Mouse (Mus musculus) frontal cortex, adult 2 months (tissue): ENCODE results near the gene Palm. TPM values are rescaled to one million over a fixed set of nuclear protein-coding genes. Genes with fewer than 3 reads are reported as not detected.
A peak's percentile ranks its signal among the peaks of the same experiment; 100 is the strongest.

Experiments
- DNase-seq, 2 experiments: peaks; one replicate each; pipeline ENCODE4 v3.0.0; 2022; ENCODE audit warnings: low spot score in 1 of 2; ENCODE audit errors: extremely low spot score in 1 of 2
- polyA plus RNA-seq: library from polyadenylated mRNA; depleted of rRNA; stranded (reverse); fragments of >200 nt; gene quantifications from 2 replicates; pipeline ENCODE4 v1.2.3, GENCODE M21; 2012

Palm gene
- polyA plus RNA-seq, 1 experiment = 370 TPM

DNA sequence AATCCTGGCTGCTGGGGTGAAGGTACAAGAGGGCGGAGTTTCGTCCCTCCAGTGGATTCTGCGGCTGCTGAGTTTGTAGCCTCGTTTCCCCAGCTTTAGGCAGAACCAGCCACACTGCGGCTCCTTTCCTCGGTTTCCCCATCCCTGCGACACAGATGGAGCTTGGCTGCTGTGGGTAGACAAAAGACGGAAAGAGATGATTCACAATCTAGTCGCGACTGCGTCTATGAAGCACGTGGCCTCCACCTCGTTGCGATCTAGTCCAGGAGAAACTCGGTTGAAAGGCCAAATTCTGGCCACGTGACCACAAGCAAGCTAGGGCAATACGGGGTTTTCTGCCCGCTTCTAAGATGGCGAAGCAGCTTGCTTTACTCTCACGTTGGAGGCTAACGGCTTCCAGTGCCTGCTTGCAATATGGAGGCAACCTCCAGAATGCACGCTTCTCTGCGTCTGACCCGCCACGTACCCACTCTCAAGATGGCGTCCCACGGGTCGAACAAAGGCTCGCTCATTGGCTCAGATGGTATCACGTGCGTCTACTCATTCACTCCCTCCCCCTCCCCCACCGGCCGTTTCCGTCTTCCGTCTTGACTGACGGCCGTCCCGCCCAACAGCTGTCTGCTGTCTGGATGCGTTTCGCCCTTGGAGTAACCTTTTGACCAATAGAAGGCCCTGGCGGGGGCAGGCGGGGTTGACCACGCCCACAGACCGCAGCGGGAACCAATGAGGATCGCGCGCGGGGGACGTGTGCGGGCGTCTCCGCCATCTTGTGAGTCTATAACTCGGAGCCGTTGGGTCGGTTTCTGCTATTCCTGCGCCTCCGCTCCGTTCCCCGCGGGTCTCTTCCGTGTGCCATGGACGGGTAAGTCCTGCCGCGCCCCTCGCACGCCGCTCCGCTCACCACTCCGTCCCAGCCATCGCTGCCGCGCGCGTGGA, 60.8 kb downstream of the Palm start, which contains the start of gene Ptbp1:
Ptbp1 (plus strand) TSS at position 568 of the 936 bp plus-strand sequence.
- DNase-seq = peak; percentile 99

DNA sequence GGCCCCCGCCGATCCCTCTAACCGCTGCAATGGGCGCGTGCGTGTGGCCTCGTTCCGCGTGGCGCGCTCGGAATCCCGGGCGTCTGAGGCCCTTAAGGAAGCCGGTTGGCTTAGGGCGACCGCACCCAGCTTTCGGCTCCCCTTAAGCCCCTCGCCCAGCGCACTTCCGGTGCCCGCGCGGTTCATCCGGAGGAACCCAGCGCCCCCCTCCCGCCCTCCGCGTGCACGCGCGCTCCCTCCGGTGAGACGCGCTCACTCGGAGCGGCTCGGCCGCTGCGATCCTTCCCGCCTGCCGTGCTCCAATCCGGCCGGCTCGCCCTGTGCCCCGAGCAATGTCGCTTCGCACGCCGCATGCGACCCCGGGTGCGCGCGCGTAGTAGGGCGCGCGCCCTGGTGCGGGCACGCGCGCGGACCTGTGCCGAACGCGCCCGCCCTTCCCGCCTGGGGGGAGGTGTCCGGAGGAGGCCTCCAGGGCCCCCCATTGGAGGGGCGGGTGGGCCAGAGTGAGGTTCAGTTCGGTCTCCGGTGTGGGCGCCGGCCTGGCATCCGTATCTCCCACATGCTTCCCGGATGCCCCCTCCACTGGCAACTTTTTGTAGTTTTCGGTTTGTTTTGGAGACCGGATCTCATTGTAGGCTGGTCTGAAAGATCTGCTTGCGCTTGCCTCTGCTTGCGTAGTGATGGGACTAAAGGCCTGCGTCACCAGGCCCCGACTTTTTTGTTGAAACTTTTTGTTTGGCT, 61.6 kb downstream of the Palm start:
- no peak for DNase-seq

DNA sequence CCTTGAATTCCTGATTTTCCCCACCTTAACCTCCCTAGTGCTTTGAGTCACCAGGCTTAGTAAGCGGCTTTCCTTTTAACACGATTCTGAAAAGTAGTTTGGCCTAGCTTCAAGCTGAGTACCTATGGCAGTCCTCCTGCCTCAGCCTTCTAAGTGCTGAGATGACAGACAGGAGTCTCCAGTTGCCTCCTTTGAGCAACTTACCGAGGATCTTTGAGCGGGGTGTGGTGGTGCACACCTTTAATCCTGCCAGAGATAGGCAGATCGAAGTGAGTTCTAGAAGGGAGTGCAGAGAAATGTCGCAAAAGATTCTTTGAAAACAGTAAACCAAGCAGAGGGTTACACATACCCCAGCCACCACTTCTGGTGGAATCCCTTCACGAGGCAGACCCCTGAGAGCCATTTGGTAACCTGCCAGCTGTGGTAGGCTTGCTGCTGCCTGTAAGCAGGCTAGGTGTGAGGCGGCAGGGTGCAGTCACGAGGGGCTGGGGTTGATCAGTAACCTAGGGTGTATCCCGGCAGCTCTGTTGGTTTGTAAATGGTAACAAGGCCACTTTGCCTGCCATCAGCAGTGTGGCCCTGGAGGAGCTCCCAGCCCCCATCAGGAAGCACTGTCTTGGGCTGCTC, 62.3 kb downstream of the Palm start:
- DNase-seq = no peak

DNA sequence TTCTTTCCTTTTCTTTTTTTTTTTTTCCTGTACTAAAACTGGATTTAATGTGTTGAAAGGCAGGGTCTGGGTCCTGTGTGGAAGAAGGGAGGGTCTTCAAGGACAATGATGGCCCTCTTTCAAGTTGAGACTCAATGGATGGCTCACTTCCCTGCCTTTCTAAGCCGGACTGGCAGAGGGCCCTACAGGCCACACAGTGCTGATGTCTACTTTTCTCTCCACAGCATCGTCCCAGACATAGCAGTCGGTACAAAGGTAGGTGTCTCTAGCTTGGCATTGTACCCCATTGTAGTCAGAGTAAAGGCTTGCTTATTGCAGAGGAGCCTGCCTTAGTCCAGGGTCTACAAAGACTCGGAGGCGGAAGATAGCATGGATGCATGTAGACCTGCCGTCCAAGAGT, 62.9 kb downstream of the Palm start:
- no peak for DNase-seq

DNA sequence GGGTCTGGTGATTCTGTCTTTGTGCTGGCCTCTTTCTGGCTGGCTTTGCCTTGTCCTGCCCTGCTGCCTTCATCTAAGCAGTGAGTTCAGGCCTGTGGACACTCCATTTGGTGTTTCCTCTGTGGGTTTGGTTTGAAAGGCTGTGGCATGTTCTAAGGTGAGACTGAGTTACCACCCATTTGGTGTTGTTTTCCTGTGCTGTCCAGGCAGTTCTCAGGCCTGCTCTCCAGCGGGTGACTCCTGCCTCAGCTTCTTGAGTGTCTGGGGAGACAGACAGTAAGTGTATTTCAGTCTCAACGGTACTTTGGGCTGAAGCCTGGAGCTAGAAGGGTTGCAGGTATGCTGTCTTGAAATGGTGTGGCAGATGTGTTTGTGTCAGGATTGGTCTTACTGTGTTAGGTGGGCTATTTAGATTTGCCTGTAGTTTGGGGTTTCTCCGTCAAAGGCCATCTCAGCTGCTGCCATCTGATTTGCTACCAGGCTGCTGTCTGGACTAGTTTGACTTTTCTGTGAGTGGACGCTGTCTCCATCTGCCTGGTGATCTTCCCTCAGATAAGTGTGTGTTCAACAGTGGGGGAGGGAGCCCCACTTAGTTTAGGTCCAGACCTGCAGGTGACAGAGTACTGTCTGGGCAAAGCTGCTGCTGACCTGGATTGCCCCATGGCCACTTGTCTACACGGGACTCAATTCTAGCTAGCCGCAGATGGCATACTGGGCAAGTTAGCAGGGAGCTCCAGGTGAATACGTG, 63.5 kb downstream of the Palm start:
- DNase-seq = no peak

DNA sequence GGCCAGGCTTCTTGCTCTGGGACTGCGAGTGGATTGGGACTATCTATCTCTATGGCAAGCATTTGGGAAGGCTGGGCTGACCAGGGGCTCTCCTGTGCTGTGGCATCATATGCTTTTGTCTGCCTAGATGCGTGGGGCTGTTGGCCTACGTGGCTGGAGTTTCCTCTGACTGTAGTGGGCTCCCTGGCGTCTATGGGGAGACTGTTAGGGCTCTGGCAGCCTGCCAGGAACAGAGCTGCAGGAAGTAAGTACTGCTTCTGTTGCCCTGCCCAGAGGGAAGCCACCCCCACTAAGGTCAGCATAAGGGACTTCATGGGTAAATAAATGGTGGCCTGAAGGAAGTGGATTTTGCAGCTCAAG, 64.1 kb downstream of the Palm start:
- DNase-seq = no peak

DNA sequence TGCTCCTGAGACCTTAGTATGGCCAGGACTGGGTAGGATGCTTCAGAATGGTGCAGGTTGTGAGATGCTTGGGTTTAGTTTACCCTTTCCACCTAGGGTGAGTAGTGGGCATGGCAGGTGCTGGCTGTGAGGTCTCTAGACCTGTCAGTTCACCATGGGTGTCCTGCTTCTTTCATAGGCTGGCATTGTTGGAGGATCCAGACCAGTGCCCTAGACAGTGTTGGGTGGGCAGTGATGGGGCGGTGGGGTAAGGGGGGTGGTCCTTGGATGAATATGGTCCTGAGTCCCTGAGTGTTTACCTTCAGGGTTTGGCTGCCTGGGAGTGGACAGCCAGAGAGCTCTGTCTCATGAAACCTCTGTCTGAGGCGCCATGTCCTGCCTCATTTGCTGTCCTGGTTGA, 64.5 kb downstream of the Palm start:
- no peak for DNase-seq

DNA sequence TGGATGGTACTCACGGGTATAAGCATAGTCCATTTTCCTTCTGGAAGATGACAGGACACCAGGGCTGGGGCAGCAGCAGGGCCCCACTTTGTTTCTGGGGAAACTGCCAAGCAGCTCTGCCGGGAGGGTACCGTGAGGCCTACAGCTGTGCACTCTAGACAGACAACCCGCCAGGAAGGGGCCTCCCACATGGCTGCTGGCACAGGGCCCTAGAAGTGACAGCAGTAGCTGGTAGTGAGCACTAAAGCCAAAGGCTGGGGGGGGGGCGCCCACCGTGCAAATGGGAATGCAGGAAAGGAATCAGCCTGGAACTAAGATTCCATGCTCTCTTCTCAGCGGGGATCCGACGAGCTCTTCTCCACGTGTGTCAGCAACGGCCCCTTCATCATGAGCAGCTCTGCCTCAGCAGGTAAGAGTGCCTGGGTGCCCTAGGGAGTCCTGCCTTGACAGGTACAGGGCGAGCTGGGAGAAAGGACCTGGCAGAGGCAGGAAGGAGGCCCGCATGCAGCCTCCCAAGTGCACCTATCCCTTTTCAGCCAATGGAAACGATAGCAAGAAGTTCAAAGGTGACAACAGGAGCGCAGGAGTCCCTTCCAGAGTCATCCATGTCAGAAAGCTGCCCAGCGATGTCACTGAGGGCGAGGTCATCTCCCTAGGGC, 65.2 kb downstream of the Palm start:
- DNase-seq = peak; percentile 71 to 82

DNA sequence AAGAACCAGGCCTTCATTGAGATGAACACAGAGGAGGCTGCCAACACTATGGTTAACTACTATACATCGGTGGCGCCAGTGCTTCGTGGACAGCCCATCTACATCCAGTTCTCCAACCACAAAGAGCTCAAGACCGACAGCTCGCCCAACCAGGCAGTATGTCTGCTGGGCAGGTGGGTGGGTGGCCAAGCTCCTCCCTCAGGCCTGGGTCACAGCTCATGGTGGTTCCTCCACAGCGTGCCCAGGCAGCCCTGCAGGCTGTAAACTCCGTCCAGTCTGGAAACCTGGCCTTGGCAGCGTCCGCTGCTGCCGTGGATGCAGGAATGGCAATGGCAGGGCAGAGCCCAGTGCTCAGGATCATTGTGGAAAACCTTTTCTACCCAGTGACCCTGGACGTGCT, 65.7 kb downstream of the Palm start:
- DNase-seq = no peak

DNA sequence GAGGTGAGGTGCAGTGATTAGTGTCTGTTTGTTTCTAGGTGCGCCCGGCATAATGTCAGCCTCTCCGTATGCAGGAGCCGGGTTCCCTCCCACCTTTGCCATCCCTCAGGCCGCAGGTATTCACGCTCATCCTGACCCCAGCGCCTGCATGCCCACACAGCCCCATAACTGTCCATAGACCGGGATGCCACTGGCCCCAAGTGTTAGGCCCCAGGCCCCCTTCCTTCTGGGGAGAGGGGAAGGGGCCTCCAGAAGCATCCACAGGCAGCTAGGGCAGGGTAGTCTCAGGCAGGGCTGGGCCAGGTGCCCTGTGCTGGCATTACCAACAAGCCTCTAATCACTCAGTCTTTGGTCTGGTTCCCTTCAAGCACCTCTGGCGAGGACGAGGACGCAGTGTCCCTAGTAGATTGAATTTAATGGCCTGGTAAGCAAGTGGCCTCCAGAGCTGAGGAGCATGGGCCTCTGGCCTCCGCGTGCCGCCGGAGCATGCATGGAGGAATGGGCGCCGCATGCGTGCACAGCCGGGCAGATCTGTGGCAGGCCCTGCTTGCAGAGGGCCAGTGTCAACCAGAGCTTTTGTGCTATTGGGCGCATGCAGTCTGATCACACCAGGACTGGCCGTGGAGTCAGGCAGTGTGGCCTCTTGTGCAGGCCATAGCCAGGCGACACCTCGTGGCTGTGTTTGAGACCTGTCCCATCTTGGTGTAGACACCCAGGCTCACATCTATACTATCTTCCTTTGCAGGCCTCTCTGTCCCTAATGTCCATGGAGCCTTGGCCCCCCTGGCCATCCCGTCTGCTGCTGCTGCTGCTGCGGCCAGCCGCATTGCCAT, 66.9 kb downstream of the Palm start:
- no peak for DNase-seq

DNA sequence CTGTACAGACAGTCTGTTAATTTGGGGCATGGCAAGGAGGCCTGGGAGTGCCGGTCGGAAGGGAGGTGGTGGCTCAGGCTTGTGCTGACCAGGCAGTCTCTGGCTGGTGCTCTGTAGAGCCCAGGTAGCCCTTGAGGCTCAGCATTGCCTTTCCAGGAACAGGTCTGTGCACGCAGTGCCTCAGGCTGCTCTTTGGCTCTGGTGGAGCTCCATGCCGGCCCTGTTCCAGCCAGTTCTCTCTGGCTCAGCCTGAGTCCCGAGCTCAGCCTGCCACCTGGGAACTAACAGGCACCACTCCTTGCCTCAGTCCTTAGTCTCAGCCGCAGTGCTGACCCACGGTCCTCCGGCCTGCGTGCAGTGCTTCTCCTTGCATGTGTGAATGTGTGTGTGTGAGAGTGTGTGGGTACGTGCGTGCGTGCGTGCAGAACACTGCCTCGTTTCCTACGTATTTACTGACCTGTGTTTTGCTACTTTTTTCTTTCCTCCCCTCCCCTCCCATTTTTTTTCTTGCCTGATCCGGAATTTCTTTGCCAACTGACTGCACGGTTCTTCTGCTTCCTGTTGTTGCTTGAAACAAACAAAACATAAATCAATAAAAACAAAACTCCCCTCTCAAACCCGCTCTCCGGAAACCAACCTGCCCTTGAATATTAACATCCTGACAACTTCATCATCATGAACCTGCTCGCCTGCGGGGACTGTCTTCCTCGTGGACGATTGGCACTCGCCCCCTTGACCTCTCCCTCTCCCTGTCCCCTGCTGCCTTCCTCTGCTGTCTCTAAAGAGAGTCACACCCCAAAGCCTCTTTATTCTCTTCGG, 68.1 kb downstream of the Palm start:
- DNase-seq = no peak

DNA sequence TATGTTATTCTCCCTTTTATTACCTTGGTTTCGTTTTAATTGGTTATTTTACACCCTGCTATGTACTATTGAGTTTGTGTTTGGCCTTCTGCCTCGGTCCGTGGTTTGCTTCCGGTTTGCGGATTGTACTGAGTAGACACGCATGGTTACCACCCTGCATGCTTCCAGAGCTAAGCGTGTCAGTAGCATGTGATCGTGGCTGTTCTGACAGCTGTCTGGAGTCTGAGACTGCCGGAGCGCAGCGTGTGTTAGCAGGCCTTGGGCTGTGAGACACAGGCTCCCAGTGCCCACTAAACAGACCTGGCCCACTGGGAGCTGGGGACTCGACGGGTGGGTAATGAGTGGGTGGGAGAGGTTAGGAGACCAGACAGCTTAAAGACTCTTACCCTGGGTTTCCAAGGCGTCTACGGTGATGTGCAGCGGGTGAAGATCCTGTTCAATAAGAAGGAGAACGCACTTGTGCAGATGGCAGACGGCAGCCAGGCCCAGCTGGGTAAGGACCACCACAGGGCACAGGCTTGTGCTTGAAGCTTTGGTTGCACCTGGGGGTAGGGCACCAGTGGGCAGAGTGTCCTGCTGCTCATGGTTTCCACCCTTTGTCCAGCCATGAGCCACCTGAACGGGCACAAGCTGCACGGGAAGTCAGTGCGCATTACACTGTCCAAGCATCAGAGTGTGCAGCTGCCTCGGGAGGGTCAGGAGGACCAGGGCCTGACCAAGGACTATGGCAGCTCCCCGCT, 68.8 kb downstream of the Palm start:
- no peak for DNase-seq

DNA sequence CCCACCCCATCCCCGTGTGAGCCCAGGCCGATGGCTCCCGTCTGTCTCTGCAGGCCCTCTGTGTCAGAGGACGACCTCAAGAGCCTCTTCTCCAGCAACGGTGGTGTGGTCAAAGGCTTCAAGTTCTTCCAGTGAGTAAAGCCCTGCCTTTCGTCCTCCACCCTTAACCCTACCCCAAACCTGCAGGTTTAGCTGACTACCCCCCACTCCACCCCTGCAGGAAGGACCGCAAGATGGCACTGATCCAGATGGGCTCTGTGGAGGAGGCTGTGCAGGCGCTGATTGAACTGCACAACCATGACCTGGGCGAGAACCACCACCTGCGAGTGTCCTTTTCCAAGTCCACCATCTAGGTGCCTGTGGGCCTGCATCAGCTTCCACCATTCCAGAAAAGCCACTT, 69.6 kb downstream of the Palm start:
- no peak for DNase-seq

DNA sequence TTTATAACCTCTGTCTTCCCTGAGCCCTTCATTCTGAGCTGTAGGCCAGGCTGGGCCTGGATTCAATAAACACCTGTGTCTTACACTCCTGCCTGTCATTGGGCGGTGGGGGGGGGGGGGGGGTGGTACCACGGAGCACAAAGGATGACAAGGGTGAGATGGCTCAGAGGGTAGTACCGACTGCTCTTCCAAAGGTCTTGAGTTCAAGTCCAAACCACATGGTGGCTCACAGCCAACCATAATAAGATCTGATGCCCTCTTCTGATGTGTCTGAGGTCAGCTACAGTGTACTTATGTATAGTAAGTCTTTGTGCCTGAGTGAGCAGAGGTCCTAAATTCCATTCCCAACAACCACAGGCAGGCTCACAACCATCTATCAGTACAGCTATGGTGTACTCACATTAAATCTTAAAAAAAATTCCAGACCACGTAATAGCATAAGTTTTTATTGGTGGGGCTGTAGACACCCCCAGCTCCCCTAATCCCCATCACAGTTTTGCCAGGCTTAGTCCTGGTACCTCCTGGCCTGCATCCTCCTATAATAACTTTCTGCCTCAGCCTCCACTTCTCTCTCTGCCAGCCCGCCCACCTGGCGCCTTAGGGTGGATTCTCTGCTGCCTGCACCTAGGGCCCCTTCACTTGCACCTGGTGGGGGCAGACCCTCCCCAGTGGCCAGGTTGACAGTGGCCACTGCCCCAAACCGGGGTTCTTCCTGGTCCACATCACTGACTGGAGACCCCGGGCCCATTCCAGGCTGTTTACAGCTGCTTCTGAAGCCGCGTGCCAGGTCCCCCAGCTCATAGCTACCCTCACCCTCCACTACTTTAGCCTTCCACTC, 71.2 kb downstream of the Palm start:
- no peak for DNase-seq

DNA sequence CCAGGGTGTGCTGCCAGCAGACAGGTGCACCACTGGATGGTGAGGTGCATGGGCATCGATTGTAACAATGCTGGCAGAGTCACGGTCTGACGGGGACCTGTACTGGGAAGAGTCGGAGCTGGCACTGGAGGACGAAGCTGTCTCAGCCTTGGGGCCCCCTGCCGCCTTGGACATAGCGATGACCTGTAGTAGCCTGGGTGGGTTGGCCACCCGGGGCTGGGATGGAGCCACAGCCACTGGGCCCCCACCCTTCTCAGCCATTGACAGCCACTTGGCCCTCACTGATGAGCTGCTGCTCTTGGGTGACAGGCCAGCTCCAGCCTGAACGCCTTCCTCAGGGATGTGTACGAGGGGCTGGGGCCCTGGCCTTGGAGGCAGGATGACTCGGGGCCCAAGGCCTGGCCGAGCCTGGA, 71.8 kb downstream of the Palm start:
- no peak for DNase-seq

DNA sequence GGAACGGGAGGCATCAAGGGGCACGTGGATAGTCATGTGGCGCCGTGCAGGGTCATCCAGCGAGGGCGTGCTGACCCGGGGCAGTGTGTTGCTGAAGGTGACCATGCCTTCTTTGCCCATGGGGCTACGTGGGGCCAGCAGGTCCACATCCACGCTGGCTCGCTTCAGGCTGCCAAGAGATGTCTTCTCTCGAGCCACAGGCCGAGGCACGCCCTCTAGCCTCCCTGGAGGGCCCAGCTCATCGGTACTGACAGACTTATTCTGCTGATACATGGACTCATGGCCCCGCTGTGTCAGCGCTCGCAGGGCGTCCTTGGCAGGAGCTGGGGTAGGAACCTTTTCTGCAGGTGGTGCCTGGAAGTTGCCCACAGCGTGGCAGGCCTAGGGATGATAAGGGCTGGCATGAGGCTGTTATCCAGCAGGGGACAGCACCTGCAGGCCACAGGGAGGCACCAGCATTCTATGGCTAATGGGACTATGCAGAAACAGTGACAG, 72.5 kb downstream of the Palm start:
- no peak for DNase-seq

DNA sequence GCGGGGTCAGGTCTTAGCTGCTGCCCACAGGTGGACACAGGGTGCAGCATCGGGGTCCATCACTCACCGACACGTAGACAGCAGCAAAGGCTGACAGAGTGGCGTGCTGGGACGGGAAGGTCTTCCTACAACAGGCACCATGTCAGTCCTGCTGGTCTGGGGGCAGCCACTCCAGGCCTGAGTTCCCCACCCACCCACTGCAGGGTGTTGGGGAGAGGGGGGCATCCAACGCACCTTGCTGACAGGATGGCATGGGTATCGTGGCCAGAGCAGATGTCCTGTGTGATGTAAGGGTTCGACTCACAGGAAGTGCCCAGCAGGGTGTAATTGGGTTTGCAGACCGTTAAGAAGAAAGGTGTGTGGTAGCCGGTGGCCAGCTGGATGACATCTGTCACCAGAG, 73.2 kb downstream of the Palm start:
- no peak for DNase-seq
